Mouse (Mus musculus) urinary bladder, postnatal 36 days (tissue): ENCODE measurements around the gene Gm11639.

Experiments used
- DNase-seq, 2 experiments: peaks; one replicate each; pipeline ENCODE4 v3.0.0; 2022; ENCODE audit warnings: low spot score in 2 of 2, mixed read lengths in 1 of 2

Gene Gm11639

GRCm38 (mm10) chr11:104685548-104685947 is at the start of gene Gm11639:
Gm11639 (plus strand) TSS chr11:104685707.
- no peak for DNase-seq

DNA sequence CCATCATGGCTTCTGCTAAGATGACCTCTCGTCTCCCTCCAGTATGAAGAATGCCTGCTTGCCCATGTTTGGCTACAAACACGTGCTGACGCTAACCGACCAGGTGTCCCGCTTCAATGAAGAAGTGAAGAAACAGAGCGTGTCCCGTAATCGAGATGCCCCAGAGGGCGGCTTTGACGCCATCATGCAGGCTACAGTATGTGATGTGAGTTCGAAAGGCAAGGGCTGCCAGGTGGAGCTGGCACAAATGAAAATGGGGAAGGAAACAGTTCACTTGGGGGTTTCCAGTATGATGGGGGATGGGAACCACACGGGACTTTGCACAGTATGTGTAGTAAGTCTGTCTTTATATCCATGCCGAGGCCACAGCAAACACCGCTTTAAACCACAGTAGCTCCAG is 48.5 kb upstream of the Gm11639 start:
- DNase-seq = no peak

- DNase-seq = no peak
These were observed 47.5 kb upstream of the Gm11639 start for GRCm38 (mm10) chr11:104638006-104638405.

GRCm38 (mm10) chr11:104638906-104639305 is 46.6 kb upstream of the Gm11639 start:
- no peak for DNase-seq

DNA sequence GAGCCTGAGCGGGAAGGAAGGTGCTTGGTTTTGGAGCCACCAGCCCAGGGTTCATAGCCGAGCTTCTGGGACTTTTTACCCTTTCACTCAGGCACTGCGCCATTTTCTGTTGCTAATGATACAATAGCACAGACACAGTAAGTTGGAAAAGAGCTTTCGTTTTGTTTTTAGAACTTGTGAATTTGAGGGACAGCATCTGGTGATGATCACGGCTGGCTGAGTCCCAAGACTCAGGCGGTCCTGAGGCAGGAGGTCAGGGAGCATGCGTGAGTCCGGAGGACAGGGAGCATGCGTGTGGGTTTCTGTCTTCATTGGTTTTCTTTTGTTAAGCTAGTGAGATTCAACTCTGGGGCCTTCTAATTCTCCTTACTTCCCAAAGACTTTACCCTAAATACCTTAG is 45.9 kb upstream of the Gm11639 start:
- DNase-seq = no peak

GRCm38 (mm10) chr11:104640894-104641293 is 44.6 kb upstream of the Gm11639 start:
- no peak for DNase-seq

- no peak for DNase-seq
These were observed 42.3 kb upstream of the Gm11639 start for GRCm38 (mm10) chr11:104643236-104643635.

GRCm38 (mm10) chr11:104645402-104645801 is 40.1 kb upstream of the Gm11639 start:
- no peak for DNase-seq

DNA sequence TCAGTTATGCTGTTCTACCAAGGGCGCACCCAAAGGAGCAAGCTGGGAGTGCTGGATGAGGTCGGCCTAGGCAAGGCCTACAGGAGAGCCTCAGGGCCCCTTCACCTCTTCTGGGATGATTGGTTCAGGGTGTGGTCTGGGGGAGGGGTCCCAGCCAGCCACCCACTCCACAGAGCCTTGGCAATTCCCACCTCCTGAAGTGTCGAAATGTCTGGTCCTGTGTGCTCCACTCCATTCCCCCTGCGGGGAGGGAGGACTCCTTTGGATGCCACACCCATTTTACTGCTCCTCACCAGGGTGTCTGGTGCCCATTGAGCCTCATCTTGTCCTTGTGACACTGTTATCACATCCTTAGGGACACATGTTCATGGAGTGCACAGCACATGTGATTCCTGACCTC is 39.3 kb upstream of the Gm11639 start:
- DNase-seq = no peak

DNA sequence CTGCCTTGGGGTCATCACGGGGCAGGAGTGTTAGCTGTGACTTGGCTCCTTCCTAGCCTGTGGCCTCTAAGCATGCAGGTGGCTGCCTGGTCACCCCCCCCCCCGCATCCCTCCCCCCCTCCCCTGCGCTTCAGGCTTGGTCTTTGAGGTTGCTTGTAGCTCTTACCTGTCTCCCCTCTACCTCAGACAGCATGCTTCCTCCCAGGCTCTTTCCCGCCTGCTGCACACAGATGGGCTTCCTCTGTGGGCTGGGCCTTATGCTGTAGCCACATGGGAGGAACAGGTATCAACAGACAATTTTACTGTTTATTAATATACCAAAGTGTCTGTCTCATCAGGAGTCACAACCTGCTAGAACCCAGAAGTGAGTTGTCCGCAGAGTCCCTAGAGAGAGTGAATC is 38.9 kb upstream of the Gm11639 start:
- no peak for DNase-seq

DNA sequence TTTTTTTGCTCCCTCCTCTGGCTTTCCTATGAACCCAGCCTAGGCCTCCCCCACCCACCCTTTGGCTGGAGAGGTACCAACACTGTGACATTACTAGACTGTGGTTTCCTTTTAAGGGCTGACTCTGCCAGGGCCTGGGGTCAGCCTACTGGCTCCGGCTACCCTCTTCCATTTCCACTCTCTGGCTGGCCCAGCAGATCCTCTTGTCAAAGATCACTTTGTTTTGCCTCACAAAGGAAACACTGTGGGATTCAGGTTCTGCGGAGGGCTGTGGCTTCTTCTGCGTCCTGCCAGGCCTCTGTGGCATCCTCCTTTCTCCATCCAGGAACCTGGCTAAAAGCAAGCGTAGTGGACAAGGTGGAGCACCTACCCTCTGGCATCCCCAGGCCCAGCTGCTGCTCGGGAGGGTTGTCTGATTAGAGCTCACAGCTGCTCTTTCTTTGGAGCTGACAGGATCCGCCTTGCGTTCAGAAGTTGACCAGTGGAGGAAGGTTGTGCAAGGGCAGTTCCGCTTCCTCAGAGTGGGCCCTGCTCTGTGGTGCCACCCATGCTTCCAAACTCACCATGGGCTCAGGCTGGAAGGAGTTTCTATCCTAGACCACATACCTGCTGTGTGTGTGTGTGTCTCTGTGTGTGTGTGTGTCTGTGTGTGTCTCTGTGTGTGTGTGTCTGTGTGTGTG is 38.2 kb upstream of the Gm11639 start:
- no peak for DNase-seq

DNA sequence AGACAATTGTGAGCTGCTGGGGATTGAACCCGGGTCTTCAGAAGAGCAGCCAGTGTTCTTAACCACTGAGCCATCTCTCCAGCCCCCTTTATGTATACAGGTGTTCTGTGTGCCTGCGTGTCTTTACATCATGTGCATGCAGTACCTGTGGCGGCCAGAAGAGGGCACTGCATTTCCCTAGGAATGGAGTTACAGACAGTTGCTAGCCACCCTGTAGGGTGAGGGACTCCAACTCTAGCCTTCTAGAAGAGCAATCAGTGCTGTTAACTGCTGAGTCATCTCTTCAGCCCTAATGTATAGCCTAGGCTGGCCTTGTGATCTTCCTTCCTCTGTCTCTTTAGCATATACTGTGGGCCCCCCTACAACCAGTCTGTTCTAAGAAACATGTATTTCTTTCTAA is 36.9 kb upstream of the Gm11639 start:
- DNase-seq = no peak

GRCm38 (mm10) chr11:104660599-104660998 is 24.9 kb upstream of the Gm11639 start:
- DNase-seq = no peak

DNA sequence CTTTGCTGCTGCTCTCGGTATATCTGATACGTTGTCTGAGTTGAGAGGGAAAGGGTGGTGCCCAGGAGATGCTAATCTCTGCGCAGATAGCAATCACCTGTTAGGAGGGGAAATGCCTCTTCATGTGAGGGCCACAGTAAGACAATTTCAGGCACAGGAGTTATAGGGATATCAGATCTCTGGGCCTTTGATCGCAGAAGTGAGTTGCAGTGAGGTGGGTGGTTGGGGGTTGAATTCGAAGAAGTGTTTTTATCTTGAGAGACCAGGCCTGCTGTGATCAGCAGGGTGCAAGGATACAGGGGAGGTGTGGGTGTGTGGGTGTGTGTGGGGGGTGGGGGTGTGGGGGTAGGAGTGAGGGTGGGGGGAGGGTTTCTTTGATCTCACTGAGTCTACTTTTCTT is 24.4 kb upstream of the Gm11639 start:
- DNase-seq = no peak

- no peak for DNase-seq
These were observed 23.8 kb upstream of the Gm11639 start for GRCm38 (mm10) chr11:104661531-104662205.

GRCm38 (mm10) chr11:104662573-104662972 is 22.9 kb upstream of the Gm11639 start:
- no peak for DNase-seq

DNA sequence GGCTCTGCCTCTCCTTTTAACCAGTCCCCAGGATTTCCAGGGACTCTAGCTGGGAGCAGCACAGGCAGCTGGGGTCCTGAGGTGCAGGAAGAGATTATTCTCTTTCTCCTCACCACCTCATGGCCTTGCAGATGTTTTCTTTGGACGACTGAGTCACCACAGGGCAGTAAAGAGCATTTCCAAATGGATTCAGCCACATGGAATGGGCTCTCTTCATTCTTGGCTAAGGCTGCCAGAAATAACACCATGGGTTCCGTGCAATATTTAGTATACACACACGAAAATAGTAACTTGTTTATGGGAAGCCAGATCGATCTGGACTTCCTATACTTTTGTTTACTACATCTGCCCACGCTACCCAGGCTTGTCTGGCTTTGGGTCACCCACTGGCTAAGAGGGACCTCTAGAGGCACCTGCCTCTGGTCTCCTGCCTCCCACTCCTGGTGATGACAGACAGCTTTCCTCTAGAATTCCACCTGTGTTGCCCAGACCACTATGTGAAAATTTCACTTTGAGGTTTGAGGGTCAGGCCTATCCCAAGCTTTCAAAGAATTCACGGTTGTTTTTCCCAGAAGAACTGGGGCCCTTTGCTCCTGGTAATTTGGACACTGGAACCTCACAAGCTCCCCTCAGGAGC is 22.1 kb upstream of the Gm11639 start:
- no peak for DNase-seq

DNA sequence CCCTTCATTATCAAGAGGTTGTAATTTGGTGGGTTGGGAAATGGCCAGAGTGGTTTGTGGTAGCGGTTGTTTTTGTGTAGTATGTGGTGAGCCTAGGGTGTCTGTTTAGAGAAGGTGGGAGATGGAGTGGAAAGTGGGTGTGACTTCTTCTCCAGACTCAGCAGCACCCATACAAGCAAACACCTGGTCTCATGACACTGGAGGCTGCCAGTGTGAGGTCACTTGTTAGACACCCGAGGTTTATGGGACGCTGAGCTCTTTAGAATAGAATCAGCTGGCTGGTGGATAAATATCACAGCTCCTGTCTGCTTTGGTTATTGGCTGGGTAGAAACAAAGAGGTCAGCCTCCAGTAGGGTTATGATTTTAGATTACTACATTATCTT is 21.6 kb upstream of the Gm11639 start:
- DNase-seq = no peak

- no peak for DNase-seq
These were observed 21.1 kb upstream of the Gm11639 start for GRCm38 (mm10) chr11:104664441-104664840.

- DNase-seq = no peak
These were observed 18.1 kb upstream of the Gm11639 start for GRCm38 (mm10) chr11:104667399-104667798.

- no peak for DNase-seq
These were observed 12.1 kb upstream of the Gm11639 start for GRCm38 (mm10) chr11:104673412-104673811.

DNA sequence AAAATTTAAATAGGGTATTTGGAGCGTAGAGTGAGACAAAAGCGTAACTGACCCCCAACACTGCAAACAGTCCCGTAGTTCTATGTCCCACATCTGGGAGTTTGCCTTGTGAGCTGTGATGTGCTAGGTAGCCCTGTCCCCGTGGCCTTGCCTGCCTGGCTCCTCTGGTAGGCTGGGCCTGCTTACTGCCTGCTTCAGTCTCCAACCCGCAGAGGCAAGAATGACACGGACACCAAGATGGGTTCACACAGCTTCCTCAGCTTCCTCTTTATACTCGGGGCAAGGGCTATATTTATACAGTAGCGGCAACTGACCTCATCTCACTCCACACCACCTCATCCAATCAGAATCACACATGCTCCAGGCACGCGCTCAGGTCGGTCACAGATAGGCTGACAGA is 10.7 kb upstream of the Gm11639 start:
- DNase-seq = no peak

DNA sequence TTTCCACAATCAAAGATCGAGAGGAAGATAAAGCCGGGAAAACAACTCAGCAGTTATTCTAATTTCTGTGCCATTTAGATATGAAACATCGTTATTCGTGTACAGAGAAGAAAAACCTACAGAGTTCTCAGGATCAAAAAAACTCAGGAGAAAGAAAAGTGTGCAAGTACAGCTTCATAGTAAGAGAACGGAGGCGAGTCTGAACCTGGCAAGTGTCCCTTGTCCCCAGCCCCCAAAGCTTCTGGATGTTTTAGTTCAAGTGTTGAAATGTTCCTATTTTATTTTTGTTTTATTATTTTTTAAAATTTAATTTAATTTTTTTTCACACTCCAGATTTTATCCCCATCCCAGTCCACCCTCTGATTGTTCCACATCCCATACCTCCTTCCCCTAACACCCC is 7.7 kb downstream of the Gm11639 start:
- DNase-seq = no peak
